Mouse (Mus musculus) liver, embryonic 14.5 days (tissue): ENCODE measurements around the gene Sdk1.

Source experiments
- CTCF ChIP-seq: IDR thresholded peaks from 2 replicates; pipeline ENCODE4 v1.5.1; 2016; ENCODE audit warnings: antibody characterized with exemption, low read depth, control low read depth
- EP300 ChIP-seq: IDR thresholded peaks from 2 replicates; pipeline ENCODE4 v1.6.1; 2016; ENCODE audit warnings: antibody characterized with exemption, low read depth

DNA sequence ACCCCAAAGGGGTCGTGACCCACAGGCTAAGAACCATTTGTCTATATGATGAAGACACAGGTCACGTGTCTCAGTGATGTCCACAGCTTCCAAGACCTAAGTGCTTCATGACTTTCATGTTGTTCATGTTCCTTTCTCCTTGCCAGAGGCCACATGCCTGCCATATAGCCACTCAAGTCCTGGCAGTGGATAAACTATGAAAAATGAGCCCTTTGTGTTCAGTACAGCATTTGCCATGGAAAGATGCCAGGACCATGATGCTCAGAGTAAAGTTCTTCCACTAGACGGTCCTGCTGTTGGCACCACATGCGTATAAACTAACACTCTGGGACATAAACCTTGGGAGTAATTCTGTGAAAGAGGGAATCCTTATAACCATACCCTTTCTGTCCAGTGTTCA is 75.8 kb downstream of the Sdk1 start:
- TF ChIP-seq CTCF (no peak), EP300 (no peak)
